Comparison of ENCODE assay signal across 8 mouse cellular contexts in genomic region chr12:8922369-8923124, GRCm38 (mm10). TPM values are rescaled to one million over a fixed set of nuclear protein-coding genes. Genes with fewer than 3 reads are reported as not detected.
A peak's percentile ranks its signal among the peaks of the same experiment; 100 is the strongest.
DNase-seq lines count a peak whose midpoint lies in the region; ATAC-seq lines count a peak whose summit lies in the region.

No protein-coding gene starts in this region.

- peaks cover 40% of the 10 kb centered on the region for H3K4me1 ChIP-seq in kidney, embryonic 15.5 days
- H3K4me1 ChIP-seq in hindbrain, embryonic 15.5 days (replicated peaks), result peaks cover 30% of the 10 kb centered on the region

- ATAC-seq in kidney, embryonic 15.5 days (replicated peaks; ENCODE audit: low FRiP score), result no peak
- no peak for ATAC-seq in hindbrain, embryonic 15.5 days (ENCODE audit: low FRiP score, low read depth)

- WGBS in kidney, embryonic 15.5 days, result 1% methylated on average over 30 of the region's 30 CpGs
- 5% methylated on average over 29 of the region's 30 CpGs for WGBS in hindbrain, embryonic 15.5 days

- H3K4me3 ChIP-seq in kidney, embryonic 15.5 days (replicated peaks), result peak overlapping the region; percentile 76
- peak overlapping the region; percentile 91 for H3K4me3 ChIP-seq in hindbrain, embryonic 15.5 days

- DNase-seq in kidney, postnatal 14 days, result no peak
- DNase-seq in brain, adult 2 months (ENCODE audit: low read depth, low spot score), result peak; percentile 48
- peak; percentile 14 for DNase-seq in lung, postnatal 14 days
- DNase-seq in natural killer cell, adult 2 months (ENCODE audit: low spot score in 2 of 2), result no peak
- no peak for DNase-seq in spleen, adult 12 weeks (ENCODE audit: low spot score)
- no peak for DNase-seq in adrenal gland, postnatal 14 days

- H3K27ac ChIP-seq in kidney, embryonic 15.5 days, result peak overlapping the region; percentile 99
- peak overlapping the region; percentile 93 for H3K27ac ChIP-seq in hindbrain, embryonic 15.5 days (replicated peaks)

- H3K9me3 ChIP-seq in kidney, embryonic 15.5 days (replicated peaks), result no peaks in the 10 kb centered on the region
- H3K9me3 ChIP-seq in hindbrain, embryonic 15.5 days, result no peaks in the 10 kb centered on the region

- peaks cover 14% of the 10 kb centered on the region; the same call in 1 of the 2 replicates for H3K36me3 ChIP-seq in kidney, embryonic 15.5 days
- H3K36me3 ChIP-seq in hindbrain, embryonic 15.5 days, result no peaks in the 10 kb centered on the region

- no peaks in the 10 kb centered on the region for H3K27me3 ChIP-seq in kidney, embryonic 15.5 days
- no peaks in the 10 kb centered on the region for H3K27me3 ChIP-seq in hindbrain, embryonic 15.5 days

- peak overlapping the region; percentile 86 for H3K9ac ChIP-seq in kidney, embryonic 15.5 days
- H3K9ac ChIP-seq in hindbrain, embryonic 15.5 days, result peak overlapping the region; percentile 72

- peak overlapping the region; percentile 69 for H3K4me2 ChIP-seq in kidney, embryonic 15.5 days
- H3K4me2 ChIP-seq in hindbrain, embryonic 15.5 days, result peak overlapping the region; percentile 84

RNA-seq across cellular contexts. Expression of gene Laptm4a, which starts 1.1 kb away (rescaled TPM):
- 338 and 401 TPM in 2 replicates for polyA plus RNA-seq in kidney, embryonic 15.5 days (2015; fragmentation: Nextera tagmentation; extraction: Ambion mirVana)
- polyA plus RNA-seq in hindbrain, embryonic 15.5 days (2015; fragmentation: Nextera tagmentation; extraction: Ambion mirVana), result 196 and 201 TPM in 2 replicates
- 378 and 379 TPM in 2 replicates for total RNA-seq in adrenal gland, postnatal 14 days (2021)

RNA-seq across cellular contexts. Expression of gene Matn3, which starts 25.2 kb away (rescaled TPM):
- 0.27 and 0.60 TPM in 2 replicates for polyA plus RNA-seq in kidney, embryonic 15.5 days (2015; fragmentation: Nextera tagmentation; extraction: Ambion mirVana)
- polyA plus RNA-seq in hindbrain, embryonic 15.5 days (2015; fragmentation: Nextera tagmentation; extraction: Ambion mirVana), result 0.08 and 0.31 TPM in 2 replicates
- not detected in 2 replicates for total RNA-seq in adrenal gland, postnatal 14 days (2021)

RNA-seq across cellular contexts. Expression of gene Wdr35, which starts 51.1 kb away (rescaled TPM):
- 18.1 and 19.5 TPM in 2 replicates for polyA plus RNA-seq in kidney, embryonic 15.5 days (2015; fragmentation: Nextera tagmentation; extraction: Ambion mirVana)
- polyA plus RNA-seq in hindbrain, embryonic 15.5 days (2015; fragmentation: Nextera tagmentation; extraction: Ambion mirVana), result 21.7 and 22.5 TPM in 2 replicates
- total RNA-seq in adrenal gland, postnatal 14 days (2021), result 12.6 and 14.4 TPM in 2 replicates

Comparison
In these comparisons a context has a peak if more than half of its experiments do, and no peak if none do; other contexts are left out.
1. DNase-seq: peak in brain, adult 2 months (single experiment) and lung, postnatal 14 days (single experiment); none in kidney, postnatal 14 days (single experiment), natural killer cell, adult 2 months (0 of 2), spleen, adult 12 weeks (single experiment) and adrenal gland, postnatal 14 days (single experiment).